Mouse (Mus musculus) cerebellum, adult 2 months (tissue): Measurements from ENCODE around the gene Nuak1.

ENCODE experiments used
- CTCF ChIP-seq: fragments of 200-500 bp; IDR thresholded peaks from 2 replicates; pipeline ENCODE4 v1.5.1; 2011; ENCODE audit warnings: low read depth, mild to moderate bottlenecking, control low read depth, low read length, moderate library complexity, borderline replicate concordance; ENCODE audit not compliant: insufficient read depth
- POLR2A ChIP-seq: fragments of 200-500 bp; IDR thresholded peaks from 2 replicates; pipeline ENCODE4 v1.6.1; 2011; ENCODE audit warnings: low read length, control low read depth, borderline replicate concordance; ENCODE audit not compliant: insufficient read depth

DNA sequence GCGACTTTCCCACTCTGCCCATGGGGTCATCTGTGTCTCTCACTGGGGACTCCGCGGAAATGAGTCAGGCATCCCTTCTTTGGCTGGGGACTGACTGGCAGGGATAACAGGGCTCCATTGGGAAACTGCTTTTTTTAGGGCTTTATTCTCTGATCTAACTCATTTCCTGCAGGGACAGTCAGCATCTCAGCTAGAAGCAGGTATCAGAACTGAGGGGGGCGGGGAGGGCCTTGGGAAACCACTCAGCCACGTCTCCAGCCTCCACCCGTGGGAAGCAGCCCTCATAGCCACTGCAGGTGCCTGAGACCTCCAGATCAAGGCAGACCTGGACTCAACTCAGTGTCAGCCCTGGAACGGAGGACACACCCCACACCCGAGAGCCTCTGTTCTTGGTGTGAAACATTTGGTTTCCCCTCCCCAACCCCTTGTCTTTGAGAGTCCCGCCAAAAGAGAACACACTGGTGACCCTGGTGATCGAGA lies 68.7 kb downstream of the Nuak1 start:
- TF ChIP-seq CTCF (no peak), POLR2A (no peak)
